Mouse (Mus musculus) retina, embryonic 14.5 days (tissue): ENCODE results near the gene P4ha3.
"Not testable (repeated sequence)": the region's sequence is repeated elsewhere in the genome, so short reads cannot be mapped to it uniquely, and the experiment has no call there.

Experiments used
- DNase-seq: peaks from one replicate; pipeline ENCODE4 v3.0.0-alpha.2; 2015; ENCODE audit warnings: low spot score

The P4ha3 gene

DNA sequence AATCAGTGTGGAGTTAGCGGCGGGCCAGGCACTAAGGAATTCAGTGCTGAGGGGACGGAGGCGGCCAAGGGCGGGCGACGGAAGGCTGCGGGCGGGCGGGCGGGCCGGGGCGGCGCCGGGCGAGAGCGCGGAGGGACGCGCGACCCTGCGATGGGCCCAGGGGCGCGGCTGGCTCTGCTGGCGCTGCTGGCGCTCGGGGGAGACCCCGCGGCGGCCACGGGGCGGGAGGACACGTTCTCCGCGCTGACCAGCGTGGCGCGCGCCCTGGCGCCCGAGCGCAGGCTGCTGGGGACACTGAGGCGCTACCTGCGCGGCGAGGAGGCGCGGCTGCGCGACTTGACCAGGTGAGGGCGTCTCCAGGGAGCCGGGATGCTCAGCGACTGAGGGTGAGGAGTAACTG is at the start of gene P4ha3:
Gene P4ha3, plus strand, starts transcription at position 138 of the 400 bp plus-strand sequence.
- DNase-seq = peak; percentile 47

DNA sequence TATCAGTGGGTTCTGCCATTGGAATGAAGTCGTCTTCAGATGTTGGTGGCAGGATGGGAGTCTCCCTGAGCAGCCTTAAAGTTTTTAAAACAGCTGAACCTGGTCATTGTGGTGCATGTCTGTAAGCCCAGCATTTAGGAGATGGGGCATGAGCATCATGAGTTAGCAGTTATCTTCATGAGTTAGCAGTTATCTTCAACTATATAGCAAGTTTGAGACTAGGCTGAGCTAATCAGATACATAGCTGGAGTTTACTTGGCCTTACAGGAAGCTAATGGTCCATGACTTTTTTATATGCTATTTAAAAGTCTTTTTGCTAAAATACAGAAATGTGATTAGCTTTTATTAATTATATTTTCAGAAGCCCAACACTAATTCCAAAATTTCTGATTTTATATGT is 47.0 kb upstream of the P4ha3 start:
- no peak for DNase-seq

DNA sequence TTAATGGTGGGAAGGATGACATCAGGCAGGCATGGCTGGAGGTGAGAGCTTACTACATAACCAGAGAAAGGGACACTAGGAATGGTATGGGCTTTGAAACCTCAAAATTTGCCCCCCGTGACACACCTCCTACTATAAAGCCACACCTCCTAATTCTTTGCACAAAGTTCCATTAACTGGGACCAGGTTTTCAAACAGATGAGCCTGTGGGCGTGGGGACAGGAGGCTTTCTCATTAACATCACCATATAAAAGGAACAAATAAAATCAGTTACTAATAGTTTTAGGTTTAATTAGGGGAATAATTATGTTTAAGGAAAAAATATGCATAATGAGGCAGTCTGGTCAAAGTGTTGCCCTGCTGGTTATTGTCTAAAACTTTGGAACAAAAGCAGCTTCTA is 44.7 kb upstream of the P4ha3 start:
- DNase-seq = no peak

DNA sequence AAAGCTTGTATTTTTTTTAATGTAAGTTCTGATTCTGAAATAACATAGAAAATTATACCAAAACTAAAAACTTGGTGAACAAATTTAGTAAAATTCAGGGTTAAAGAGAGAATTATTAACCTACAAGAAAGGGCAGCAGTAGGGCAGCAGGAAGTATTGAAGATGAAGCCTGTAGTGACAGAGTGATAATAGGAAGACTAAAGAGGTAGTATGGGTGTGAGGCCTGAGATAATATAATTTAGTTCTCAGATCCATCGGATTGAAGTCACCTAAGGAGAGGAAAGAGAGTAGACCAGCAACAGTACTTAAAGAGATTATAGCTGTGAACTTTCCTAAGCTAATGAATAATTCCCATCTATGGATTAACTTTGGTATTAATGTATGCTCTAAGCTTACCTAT is 42.3 kb upstream of the P4ha3 start:
- DNase-seq = no peak

DNA sequence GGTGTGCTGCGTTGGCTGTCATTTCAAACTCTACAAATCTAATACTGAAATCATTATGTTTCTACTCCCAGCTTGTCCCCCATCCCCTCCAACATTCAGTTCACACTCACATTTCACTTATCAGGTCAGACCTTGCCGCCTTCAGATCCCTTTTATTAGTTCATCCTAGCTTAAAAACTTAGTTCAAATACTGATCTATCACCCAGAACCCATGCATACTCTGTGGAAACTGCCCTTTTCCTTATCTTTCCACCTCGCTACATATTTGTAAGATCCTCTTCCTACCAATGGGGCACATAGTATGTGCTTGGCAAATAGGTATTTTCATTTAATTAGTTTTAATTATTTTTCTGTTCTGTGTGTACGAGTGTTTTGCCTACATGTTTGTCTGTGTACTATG is 41.1 kb upstream of the P4ha3 start:
- DNase-seq = no peak

DNA sequence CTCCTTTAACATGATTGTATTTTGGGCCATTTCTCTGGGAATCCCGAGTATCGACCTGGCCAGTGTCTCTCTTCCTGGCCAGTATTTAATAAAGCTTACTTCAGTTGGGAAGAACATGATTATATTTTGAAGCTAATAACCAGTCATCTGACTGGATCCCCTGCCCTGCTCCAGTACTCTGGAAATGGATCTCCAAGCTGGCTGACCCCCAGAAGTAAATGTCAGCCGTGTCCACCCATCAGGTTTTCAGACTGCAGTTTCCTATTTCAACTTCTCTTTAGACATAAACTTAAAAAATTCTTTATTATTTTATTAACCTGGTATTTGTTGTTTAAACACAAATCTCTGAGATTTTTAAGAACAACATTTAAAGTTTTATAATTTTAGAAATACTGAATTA is 40.1 kb upstream of the P4ha3 start:
- DNase-seq = no peak

DNA sequence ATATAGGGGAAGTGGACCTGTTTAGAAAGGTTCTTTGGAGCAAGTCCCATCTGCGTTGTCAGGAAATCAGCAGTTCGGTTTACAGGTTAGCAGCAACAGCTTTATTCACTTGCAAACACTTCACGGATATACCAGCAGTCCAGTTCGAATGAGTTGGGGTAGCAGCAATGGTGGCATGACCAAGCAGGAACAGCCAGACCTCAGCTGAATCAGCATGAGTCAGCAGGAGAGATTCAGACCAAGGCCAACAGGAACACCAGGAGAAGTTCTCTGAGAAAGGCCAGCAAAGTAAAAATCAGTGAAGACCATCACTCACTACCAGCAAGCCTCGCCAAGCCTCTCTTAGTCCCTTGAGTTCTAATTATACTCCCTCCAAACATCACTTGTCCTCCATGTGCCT is 34.7 kb upstream of the P4ha3 start:
- DNase-seq = no peak

DNA sequence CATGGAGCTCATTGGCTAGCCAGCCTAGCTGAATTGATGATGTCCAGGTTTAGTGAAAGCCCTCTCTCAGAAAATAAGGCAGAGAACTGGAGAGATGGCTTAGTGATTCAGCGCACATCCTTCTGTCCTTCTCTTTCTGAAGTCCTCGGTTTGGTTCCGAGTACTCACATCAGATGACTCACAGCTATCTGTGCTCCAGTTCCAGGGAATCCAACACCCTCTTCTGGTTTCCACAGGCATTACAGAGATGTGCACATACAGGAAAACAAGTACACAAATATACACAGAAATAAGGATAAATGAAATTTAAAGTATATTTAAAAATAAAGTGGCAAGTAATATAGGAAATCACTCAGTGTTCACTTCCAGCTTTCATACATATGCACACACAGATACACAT is 23.0 kb upstream of the P4ha3 start:
- no peak for DNase-seq

DNA sequence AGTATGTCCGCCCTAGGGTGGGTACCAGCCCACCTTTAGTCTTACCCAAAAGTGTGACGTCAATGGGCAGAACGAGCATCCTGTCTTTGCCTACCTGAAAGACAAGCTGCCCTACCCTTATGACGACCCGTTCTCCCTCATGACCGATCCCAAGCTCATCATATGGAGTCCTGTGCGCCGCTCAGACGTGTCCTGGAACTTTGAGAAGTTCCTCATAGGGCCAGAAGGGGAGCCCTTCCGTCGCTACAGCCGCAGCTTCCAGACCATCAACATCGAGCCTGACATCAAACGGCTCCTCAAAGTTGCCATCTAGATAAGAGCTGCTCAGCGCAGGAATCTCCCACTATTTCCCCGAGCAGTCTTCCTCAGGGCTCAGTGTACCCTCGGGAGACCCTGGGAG is 20.4 kb upstream of the P4ha3 start:
- not testable (repeated sequence) for DNase-seq

DNA sequence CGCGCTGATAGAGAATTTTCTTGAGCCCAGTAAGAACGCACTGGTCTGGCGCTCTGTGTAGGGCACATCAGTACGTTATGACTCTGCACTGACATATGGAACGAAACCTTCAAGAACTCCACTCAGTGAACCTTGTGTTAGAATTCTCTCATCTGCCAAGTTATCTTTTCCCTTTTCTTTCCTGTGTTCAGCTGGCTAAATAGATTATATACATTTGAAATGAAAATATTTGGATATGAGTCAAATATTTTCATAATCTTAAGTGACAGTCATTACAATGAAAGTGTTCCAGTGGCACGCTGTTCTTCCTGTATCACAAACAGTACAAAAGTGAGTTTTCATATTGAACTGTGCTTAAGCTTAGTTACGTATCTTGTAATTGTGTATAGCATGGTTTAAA is 13.0 kb upstream of the P4ha3 start:
- DNase-seq = no peak

DNA sequence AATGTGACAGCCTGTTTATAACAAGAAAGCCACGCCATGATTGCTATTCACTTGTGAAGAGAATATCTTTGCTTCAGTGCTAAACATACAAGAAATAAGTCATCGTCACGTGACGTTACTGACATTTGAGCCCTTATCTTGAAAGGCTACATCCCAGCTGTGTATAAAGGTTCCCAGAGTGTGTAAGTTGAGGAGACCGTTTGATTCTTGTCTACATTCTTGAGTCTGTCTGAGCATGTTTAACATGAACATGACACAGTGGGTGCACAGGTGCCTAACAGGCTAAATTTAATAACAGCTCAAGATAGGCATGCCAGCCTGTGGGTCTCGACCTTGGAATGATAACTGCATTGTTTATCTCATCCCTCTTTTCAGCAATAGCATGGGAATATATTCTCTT is 10.8 kb upstream of the P4ha3 start:
- no peak for DNase-seq

DNA sequence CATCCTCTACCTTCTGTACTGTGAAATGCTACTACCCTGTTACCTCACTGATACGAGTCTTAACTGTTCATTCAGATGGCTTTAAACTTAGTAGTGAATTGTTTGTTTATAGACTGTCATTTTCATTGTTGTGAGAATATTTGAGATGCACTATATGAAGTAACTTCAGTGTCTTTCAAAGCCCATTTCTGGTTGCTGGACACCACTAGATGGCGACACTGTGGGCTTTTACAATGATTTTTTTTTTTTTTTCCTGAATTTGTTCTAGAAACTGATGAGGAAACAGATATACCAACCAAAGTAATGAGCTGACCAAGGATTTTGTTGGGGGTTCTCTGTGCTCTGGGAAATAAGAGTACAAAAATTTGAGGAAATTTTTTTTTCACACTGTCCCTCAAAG is 8.9 kb upstream of the P4ha3 start:
- DNase-seq = peak; percentile 48

DNA sequence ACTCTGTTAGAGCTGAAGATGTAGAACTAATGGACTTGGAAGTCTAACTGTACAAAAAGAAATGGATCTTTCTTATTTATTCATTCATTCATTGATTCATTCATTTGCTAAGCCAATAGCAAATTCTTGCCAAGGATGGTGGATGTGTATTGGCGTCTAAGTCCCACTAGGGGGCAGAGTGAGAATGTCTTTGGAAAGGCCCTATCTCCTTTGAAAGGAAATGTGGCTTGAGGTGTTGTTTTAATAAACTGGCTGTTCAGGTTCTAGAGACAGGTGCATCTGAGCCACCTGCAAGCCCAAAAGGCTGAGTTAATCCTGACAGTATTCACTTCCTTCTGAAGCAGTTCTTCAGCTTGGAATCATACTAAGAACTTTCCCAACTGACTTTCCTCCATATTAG is 5.5 kb upstream of the P4ha3 start:
- DNase-seq = peak; percentile 82

DNA sequence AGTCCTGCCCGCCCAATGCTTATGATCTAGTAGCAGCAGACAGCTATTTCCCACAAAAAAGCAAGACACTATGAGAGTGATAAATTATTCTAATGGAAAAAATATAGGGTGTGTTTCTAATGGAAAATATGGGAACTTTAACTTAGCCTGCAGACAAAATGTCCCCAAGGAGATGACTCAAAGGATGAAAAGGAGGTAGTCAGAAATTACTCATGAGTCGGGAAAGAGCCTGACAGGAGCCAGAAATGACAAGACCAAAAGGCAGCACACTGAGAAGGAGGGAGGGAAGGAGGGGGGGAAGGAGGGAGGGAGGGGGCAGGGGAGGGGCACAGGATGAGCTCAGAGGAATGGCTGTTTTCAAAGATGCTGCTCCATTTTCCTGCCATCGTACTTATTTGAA is 3.7 kb upstream of the P4ha3 start:
- no peak for DNase-seq

DNA sequence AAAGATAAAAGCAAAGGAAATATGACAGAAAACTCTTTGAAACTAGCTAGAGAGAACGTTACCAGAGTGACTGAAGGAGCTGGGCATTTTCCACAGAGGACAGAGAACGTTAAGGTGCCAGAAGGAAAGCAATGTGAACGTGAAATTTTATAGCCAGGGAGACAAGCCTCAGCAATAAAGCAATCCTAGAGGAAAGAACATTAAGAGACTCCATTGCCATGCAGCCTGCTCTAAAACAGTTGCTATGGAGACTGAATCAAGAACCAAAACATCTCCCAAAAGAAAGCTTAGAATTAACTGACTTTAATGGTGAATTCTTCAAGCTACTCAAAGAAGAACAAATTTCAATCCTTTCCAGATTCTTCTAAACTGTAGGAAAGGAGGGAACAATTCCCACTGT is 2.0 kb upstream of the P4ha3 start:
- no peak for DNase-seq

DNA sequence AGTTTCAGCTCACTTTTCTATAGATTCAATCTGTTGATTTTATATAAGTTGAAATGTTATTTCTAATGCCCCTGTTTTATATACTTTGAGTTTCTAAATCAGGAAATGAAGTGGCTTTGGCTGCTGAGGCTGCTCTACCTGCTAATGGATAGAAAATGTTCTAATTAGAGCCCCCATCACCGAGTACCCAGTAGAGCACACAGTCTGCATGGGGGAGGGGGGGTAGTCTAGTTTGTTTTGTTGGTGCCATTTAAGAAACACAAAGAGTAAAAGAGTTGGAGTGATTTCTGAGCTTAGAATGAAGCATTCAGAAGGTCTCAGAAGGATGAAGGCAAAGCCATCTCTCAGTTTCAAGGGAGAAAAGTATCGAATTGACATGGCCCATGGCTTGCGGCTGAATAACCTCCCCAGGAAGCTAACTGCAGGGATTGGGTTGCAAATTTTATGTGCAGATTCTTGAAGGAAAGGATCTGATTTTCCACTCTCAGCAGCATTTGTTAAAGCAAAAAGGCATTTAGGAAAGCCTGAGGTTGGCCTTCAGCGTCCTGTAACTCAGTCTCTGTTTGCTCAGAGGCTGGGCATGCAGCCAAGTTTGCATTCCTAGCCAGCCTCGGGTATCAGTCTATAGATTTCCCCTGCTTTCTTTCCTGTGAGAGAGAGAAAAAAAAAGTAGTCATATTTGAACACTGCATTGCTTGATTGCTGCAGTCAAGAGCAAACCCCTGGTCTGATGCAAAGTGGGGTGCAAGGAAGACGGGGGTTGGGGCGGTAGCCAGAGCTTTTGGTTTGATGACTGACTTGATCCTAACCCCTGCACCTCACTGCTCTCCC is 2.6 kb downstream of the P4ha3 start:
- peak; percentile 26 for DNase-seq

DNA sequence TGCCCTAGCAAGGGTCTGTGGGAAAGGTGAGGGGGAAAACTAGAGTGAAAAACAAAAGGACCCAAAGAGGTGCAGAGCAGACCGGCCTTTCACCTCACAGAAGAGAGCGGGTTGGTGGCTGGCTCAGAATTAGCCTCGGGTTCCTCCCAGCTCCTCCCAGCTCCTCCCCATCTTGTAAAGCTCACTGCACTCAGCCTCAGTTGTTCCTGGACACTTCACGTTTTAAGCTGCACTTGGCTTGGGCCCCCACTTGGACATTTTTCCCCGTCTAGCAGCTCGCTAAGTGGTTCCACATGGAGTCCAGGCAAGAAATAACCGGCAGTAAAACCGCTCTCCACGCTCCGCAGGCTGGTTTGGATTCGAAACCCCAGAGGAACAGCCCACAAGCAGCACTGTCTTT is 3.3 kb downstream of the P4ha3 start:
- peak; percentile 18 for DNase-seq

DNA sequence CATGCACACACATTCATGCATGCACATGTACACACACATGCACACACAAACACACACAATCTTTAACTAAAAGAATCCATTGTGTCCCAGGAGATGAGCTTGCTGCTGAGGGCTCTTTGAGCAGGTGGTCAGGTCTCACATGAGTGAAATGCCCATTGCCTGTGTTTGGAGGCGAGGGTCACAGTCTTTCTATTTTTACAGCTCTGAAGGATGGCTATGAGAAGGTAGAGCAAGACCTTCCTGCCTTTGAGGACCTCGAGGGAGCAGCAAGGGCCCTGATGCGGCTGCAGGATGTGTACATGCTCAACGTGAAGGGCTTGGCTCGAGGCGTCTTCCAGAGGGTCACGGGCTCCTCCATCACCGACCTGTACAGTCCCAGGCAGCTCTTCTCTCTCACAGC is 8.2 kb downstream of the P4ha3 start:
- DNase-seq = no peak

DNA sequence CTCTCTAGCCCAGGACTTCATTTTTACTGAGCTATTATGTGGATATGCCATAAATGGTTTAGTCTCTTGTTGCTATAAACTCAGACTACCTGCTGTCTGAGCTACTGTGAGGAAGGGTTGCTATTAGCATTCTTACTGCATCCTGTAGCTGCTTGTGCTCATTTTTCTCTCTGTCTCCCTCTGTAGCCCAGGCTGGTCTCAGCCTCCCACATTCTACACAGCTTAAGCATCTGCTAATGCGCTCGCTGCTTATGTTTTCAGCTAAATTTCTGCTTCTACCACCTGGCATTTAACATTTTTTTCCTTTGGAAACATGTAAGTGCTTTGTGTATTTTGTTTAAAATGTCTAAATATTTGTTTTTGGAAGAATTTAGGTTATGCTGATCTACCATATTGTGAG is 10.4 kb downstream of the P4ha3 start:
- no peak for DNase-seq

DNA sequence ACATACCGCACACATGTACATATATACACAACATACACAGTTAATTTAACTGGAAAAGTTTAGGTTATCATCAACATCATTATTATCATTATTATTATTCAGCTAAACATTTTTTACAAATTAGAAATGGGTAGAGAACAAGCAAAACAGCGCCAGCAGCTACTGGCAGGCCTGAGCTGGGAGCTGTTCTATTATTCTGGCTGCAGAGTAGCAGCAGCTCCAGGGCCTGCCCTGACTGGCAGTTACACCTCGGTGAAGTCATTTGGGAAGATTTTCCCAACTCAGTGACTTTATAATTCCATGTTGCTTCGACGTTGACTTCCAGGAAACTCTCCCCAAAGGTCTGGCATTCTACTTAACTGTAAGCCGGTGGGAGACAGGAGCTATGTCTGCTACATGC is 11.4 kb downstream of the P4ha3 start:
- DNase-seq = no peak

DNA sequence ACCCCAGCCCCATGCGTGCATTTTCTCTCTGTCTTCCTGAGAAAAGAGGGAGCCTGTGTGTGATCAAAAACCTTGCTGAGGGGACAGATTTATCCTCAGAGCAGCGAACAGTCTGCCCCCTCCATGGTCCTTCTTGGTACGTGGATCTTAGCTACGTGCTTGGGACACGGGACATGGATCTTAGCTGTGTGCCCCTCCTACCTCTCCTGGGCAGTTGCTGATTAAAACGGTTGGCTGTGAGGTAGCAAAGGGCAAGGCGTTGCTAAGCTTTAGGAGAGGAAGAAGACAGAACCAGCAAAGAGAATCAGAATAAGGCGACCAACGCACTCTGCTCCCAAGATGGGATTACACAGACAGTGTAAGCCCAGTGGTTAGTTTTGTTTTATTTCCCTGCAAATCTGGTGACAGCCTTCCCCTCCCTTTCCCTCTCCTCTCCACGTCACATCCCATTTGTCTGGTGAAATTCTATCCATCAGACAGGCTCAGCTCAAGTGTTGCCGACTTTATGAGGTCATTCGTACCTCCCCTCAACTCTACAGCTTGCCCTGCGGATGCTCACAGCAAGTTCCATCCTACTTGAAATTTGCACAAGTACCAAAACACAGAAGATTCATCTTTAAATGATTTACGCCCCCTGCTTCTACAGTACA is 13.7 kb downstream of the P4ha3 start:
- DNase-seq = no peak

DNA sequence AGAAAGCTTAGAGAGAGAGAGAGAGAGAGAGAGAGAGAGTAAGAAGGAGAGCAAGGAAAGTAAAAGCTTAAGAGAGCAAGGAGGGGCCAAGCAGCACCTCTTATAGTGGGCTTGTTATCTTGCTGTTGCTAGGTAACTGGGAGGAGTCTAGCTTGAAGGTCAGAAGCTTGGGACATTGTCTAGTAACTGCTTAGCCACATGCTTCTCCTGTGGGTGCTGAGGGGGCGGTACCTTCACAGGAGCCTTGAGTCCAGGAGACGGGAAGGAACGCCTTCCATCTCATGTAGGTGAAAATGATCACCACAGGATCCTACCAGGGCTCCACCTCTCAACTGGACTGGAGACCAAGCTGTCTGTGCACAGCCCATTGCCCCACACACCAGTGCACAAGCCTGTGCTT is 16.1 kb downstream of the P4ha3 start:
- no peak for DNase-seq

DNA sequence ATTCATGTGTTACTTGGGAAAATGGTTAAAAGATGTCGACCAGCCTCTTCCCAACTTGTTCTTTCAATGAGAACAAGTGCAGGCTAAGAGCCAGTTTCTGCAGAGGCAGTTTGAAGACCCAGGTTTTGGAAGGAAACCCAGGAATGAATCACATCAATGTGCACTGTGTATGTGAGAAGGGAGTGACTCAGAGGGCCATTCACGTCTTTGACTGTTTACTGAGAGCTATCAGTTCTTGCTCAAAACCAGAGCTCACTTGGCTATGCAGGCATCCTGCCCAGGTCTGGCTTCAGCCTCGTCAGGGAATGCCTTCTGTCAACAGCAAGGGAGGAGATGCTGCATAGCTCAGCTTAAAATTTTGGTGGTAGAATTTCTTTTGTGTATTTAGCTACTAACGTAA is 17.0 kb downstream of the P4ha3 start:
- no peak for DNase-seq

DNA sequence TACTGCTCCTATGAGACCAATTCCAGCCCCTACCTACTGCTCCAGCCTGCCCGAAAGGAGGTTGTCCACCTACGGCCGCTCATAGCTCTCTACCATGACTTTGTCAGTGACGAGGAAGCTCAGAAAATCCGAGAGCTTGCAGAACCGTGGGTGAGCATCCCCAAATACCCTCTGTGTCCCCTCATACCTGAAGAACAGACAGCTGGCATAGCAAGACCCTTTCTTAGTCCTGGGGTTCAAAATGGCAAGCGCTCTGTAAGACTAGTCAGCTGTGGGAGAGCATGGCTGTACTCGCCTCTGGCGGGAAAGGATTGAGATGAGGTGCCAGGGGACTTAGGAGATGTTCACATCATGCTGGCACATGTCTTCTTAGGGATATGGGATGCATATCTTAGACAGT is 20.6 kb downstream of the P4ha3 start:
- DNase-seq = no peak
